Mouse (Mus musculus): ENCODE results near the gene Slc39a7.
"Not testable (repeated sequence)": the region's sequence is repeated elsewhere in the genome, so short reads cannot be mapped to it uniquely, and the experiment has no call there.

GRCm38 (mm10) chr17:33982136-33982535 lies 49.3 kb downstream of the Slc39a7 start:
- TF ChIP-seq POLR2A (IDR thresholded peaks at IDR 0.05; ENCODE audit: borderline replicate concordance, extremely low read depth, insufficient read depth, insufficient read length, poor library complexity, severe bottlenecking): not testable (repeated sequence)
- peak; percentile 55 for TF ChIP-seq CTCF (IDR thresholded peaks at IDR 0.05; ENCODE audit: borderline replicate concordance, extremely low read depth, insufficient read depth, insufficient read length)

All from brain, embryonic 14.5 days (tissue).